Mouse (Mus musculus) hindbrain, embryonic 15.5 days (tissue): ENCODE data around the gene Pim2. TPM values are rescaled to one million over a fixed set of nuclear protein-coding genes. Genes with fewer than 3 reads are reported as not detected.
"Not testable (repeated sequence)": the region's sequence is repeated elsewhere in the genome, so short reads cannot be mapped to it uniquely, and the experiment has no call there.

Source experiments
- ATAC-seq: fragments of 200-750 bp; cut with Nextera tagmentation; 2 replicates; pipeline ENCODE4 v1.8.0; 2017; ENCODE audit warnings: low read depth, moderate number of reproducible peaks, moderate TSS enrichment; ENCODE audit not compliant: low FRiP score
- H3K27ac ChIP-seq: fragments of 300-500 bp; sonication (generic); replicated peaks from 2 replicates; pipeline ENCODE4 v1.5.1; 2015; ENCODE audit warnings: mild to moderate bottlenecking, inconsistent platforms
- H3K27me3 ChIP-seq: fragments of 300-500 bp; sonication (generic); 2 replicates; pipeline ENCODE4 v1.6.1; 2015; ENCODE audit warnings: control low read depth, inconsistent platforms
- H3K36me3 ChIP-seq: fragments of 300-500 bp; sonication (generic); 2 replicates; pipeline ENCODE4 v1.6.1; 2015; ENCODE audit warnings: control low read depth, inconsistent platforms
- H3K4me1 ChIP-seq: fragments of 300-500 bp; sonication (generic); replicated peaks from 2 replicates; pipeline ENCODE4 v1.6.1; 2015; ENCODE audit warnings: control low read depth, inconsistent platforms
- H3K4me2 ChIP-seq: fragments of 300-500 bp; sonication (generic); 2 replicates; pipeline ENCODE4 v1.6.1; 2015; ENCODE audit warnings: moderate library complexity, mild to moderate bottlenecking, inconsistent platforms
- H3K4me3 ChIP-seq: fragments of 300-500 bp; sonication (generic); 2 replicates; pipeline ENCODE4 v1.5.1; 2015; ENCODE audit warnings: mild to moderate bottlenecking, inconsistent platforms
- H3K9ac ChIP-seq: fragments of 300-500 bp; sonication (generic); 2 replicates; pipeline ENCODE4 v1.6.1; 2015; ENCODE audit warnings: inconsistent platforms
- H3K9me3 ChIP-seq: fragments of 300-500 bp; sonication (generic); 2 replicates; pipeline ENCODE4 v1.6.1; 2016; ENCODE audit warnings: control low read depth, inconsistent platforms
- WGBS: fragments of 180-500 bp; shearing (Covaris S2); methylation state at CpG from one replicate; pipeline ENCODE4 v1.1.7; 2015; 5-methylcytosine and 5-hydroxymethylcytosine counted together
- polyA plus RNA-seq: library from polyadenylated mRNA; unstranded; fragments of >200 nt; fragmentation: Nextera tagmentation; extraction: Ambion mirVana; gene quantifications from 2 replicates; pipeline ENCODE4 v1.2.1, GENCODE M21; 2015

The Pim2 gene
- polyA plus RNA-seq, 1 experiment from 2014 or later: 24.8 TPM

DNA sequence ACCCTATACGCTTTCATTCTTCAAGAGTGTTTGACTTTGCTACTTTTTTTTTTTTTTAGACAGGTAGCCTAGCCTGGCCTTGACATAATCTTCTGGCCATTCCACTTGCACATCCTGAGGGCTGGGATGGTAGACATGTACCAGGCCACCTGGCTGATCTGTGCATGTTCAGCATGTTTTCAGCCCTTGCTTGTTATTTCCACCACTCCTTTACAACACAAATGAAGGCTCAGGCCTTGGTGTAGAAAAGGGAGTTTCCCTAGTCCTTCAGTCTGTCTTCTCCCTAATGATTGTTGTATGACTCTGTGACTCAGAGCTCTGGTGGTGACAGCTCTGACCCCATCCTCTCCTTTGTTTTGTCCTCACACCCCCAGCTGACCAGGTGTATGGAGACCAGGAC is 10.9 kb upstream of the Pim2 start:
- no peak overlapping the region for H3K27ac ChIP-seq
- H3K4me2 ChIP-seq: no peak overlapping the region
- H3K27me3 ChIP-seq: no peaks in the 10 kb centered on the region
- H3K4me3 ChIP-seq: no peak overlapping the region
- H3K9ac ChIP-seq: no peak overlapping the region
- 100% methylated on average over 1 of the region's 1 CpGs for WGBS
- no peaks in the 10 kb centered on the region for H3K9me3 ChIP-seq
- no peak for ATAC-seq
- H3K4me1 ChIP-seq: no peaks in the 10 kb centered on the region
- H3K36me3 ChIP-seq: peaks cover 3% of the 10 kb centered on the region; the same call in 1 of the 2 replicates

DNA sequence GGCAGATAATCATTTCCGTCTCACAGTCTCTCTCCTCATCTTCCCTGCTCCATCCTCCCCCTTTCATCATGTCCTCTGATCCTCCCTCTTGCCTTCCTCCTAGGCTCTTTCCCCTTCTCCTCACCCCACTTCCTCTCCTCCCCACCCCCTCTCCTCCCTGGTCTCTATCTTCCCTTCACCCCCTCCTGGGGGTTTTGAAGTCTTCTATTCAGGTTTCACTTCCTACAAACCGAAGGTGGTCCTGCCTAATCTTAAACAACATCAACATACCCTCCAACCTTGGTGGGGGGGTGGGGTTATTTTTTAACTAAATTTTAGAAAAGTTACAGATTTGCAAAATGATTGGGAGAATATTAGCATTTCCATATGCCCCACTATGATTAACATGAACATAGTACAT is 9.6 kb upstream of the Pim2 start:
- ATAC-seq: no peak
- Histone ChIP-seq H3K9ac (no peak overlapping the region), H3K4me2 (no peak overlapping the region), H3K36me3 (peaks cover 7% of the 10 kb centered on the region; the same call in 1 of the 2 replicates), H3K9me3 (no peaks in the 10 kb centered on the region), H3K27ac (no peak overlapping the region), H3K4me1 (no peaks in the 10 kb centered on the region), H3K4me3 (no peak overlapping the region), H3K27me3 (no peaks in the 10 kb centered on the region)
- WGBS: 44% methylated on average over 2 of the region's 2 CpGs

GRCm38 (mm10) chrX:7869826-7870225 is 8.2 kb upstream of the Pim2 start:
- Histone ChIP-seq H3K27ac (no peak overlapping the region), H3K9me3 (no peaks in the 10 kb centered on the region), H3K4me2 (no peak overlapping the region), H3K4me1 (no peaks in the 10 kb centered on the region), H3K27me3 (no peaks in the 10 kb centered on the region), H3K4me3 (no peak overlapping the region), H3K36me3 (peaks cover 7% of the 10 kb centered on the region; the same call in 1 of the 2 replicates), H3K9ac (no peak overlapping the region)
- no peak for ATAC-seq
- 45% methylated on average over 3 of the region's 3 CpGs for WGBS

DNA sequence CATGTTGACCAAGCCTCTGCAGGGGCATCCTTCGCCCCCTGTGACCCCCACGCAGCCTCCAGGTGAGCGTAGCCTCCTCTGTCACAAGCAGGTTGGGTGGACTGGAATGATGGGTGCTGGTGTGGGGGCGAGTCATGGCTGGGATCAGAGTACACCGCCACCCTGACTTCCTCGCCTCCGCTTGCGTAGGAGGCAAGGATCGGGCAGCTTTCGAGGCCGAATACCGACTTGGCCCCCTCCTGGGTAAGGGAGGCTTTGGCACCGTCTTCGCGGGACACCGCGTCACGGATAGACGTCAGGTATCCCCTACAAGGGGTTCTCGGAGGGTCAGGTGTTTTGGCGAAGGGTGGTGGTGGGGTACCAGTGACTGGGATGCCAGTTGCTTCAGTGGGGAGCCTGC is 433 bp downstream of the Pim2 start:
- H3K4me1 ChIP-seq: peaks cover 15% of the 10 kb centered on the region; the same call in 1 of the 2 replicates
- H3K9ac ChIP-seq: peak overlapping the region; percentile 66
- H3K4me3 ChIP-seq: peak overlapping the region; percentile 58
- H3K27ac ChIP-seq: peak overlapping the region; percentile 73
- H3K27me3 ChIP-seq: no peaks in the 10 kb centered on the region
- no peaks in the 10 kb centered on the region for H3K9me3 ChIP-seq
- no peaks in the 10 kb centered on the region for H3K36me3 ChIP-seq
- peak overlapping the region; percentile 84 for H3K4me2 ChIP-seq
- 21% methylated on average over 21 of the region's 21 CpGs for WGBS
- ATAC-seq: peak; percentile 63

GRCm38 (mm10) chrX:7879819-7880218 is 1.8 kb downstream of the Pim2 start:
- ATAC-seq: peak; percentile 40
- H3K36me3 ChIP-seq: no peaks in the 10 kb centered on the region
- no peaks in the 10 kb centered on the region for H3K27me3 ChIP-seq
- 11% methylated on average over 11 of the region's 11 CpGs for WGBS
- H3K4me2 ChIP-seq: peak overlapping the region; percentile 84
- H3K27ac ChIP-seq: 0 out of 2 replicates have a peak overlapping the region, but pooled peaks have one; percentile 42
- H3K9ac ChIP-seq: 0 out of 2 replicates have a peak overlapping the region, but pooled peaks have one; percentile 7
- peak overlapping the region; percentile 58 for H3K4me3 ChIP-seq
- H3K4me1 ChIP-seq: peaks cover 15% of the 10 kb centered on the region; the same call in 1 of the 2 replicates
- no peaks in the 10 kb centered on the region for H3K9me3 ChIP-seq

DNA sequence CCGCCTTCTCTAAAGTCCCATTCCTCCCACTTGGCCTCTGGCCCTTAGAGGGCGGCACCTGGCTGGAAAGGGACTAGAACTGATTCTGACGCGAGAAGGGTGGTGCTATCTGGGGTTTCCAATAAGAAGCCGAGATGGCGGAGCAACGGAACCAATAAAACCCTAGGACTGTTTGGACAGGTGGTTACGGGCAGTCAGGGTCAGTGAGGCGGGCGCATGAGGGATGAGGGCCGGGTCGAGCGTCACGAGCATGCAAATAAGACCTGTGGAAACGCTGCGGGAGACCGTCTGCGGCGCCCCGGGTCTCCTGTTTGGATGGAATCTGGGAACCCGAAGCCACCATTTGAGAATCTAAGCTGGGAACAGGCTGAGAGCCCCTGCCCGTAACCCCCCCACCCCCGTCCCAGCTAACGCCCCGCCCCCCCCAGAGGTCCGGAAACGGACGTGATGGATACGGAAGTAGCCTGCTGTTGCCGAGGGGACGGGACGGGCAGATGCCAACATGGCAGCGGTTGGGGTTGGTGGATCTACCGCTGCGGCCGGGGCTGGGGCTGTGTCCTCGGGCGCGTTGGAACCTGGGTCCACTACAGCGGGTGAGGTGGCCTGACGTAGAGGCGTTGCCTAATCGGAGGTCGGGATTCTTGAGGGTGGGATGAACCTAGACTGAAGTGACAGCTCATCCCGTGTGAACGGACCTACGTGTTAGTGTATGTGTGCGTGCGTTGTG is 5.9 kb downstream of the Pim2 start, which contains the start of gene Slc35a2:
Gene Slc35a2 (plus strand): TSS at position 188 of the 727 bp plus-strand sequence.
- Histone ChIP-seq H3K27me3 (no peaks in the 10 kb centered on the region), H3K4me1 (peaks cover 16% of the 10 kb centered on the region; the same call in 1 of the 2 replicates), H3K27ac (peak within 1 kb of the TSS; percentile 92), H3K36me3 (no peaks in the 10 kb centered on the region), H3K9me3 (no peaks in the 10 kb centered on the region), H3K4me3 (peak within 1 kb of the TSS; percentile 60), H3K4me2 (peak within 1 kb of the TSS; percentile 58), H3K9ac (peak within 1 kb of the TSS; percentile 49)
- ATAC-seq: peak; percentile 91
- WGBS: 21% methylated on average over 49 of the region's 49 CpGs

DNA sequence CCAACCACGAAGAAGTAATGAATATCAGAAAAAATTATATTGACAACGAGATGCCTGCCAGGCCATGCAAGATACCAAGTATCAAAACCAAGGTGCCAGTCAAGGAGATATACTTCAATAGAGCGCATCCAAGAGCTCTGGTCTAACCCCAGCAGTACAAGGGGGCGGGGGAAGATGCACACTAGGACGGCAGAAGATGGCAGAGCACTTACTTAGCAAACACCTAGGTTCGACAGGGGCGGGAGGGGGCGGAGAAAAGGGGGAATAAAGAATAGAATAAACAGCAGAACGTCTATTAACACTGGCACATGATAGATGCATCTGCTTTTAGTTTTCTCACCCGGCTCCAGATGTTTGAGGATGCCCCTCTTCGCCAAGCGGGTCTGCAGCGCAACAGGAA is 20.1 kb downstream of the Pim2 start:
- Histone ChIP-seq H3K4me3 (peak overlapping the region; percentile 66), H3K27me3 (no peaks in the 10 kb centered on the region), H3K4me1 (peaks cover 17% of the 10 kb centered on the region), H3K4me2 (peak overlapping the region; percentile 59), H3K36me3 (peaks cover 16% of the 10 kb centered on the region), H3K9me3 (no peaks in the 10 kb centered on the region), H3K9ac (peak overlapping the region; percentile 49), H3K27ac (peak overlapping the region; percentile 93)
- 40% methylated on average over 12 of the region's 13 CpGs for WGBS
- ATAC-seq: no peak

- Histone ChIP-seq H3K9ac (peak within 1 kb of the TSS; percentile 60), H3K27ac (peak within 1 kb of the TSS; percentile 93), H3K36me3 (peaks cover 13% of the 10 kb centered on the region), H3K4me2 (peak within 1 kb of the TSS; percentile 59), H3K27me3 (no peaks in the 10 kb centered on the region), H3K9me3 (no peaks in the 10 kb centered on the region), H3K4me3 (peak within 1 kb of the TSS; percentile 66), H3K4me1 (peaks cover 17% of the 10 kb centered on the region)
- 15% methylated on average over 61 of the region's 62 CpGs for WGBS
- ATAC-seq: peak; percentile 98
Observed at GRCm38 (mm10) chrX:7898880-7899874, 21.1 kb downstream of the Pim2 start, which contains the start of the genes Pqbp1 and Timm17b. Pqbp1 (minus strand) TSS chrX:7899269. Timm17b (plus strand) TSS chrX:7899357.

DNA sequence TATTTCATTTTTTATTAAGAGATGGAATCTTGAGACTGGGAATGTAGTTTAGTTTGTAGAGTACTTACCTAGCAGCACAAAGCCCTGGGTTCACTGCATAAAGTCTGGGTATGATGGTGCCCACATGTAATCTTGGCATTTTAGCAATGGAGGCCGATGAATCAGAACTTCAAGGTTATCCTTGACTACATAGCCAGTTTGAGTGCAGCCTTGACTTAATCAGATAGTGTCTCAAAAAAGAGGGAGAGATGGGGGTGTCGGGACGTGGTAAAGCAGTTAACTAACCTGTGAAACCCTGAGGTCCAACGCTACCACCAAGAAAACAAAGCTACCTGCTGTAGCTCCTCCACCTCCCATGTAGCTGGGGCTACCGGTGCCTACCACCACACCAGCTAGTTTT is 26.4 kb downstream of the Pim2 start:
- H3K27ac ChIP-seq: no peak overlapping the region
- no peak for ATAC-seq
- H3K4me2 ChIP-seq: no peak overlapping the region
- WGBS: 90% methylated on average over 5 of the region's 5 CpGs
- H3K9ac ChIP-seq: no peak overlapping the region
- H3K9me3 ChIP-seq: no peaks in the 10 kb centered on the region
- no peak overlapping the region for H3K4me3 ChIP-seq
- peaks cover 8% of the 10 kb centered on the region; the same call in 1 of the 2 replicates for H3K4me1 ChIP-seq
- H3K27me3 ChIP-seq: no peaks in the 10 kb centered on the region
- H3K36me3 ChIP-seq: no peaks in the 10 kb centered on the region

- H3K9ac ChIP-seq: no peak within 1 kb of the TSS
- no peaks in the 10 kb centered on the region for H3K4me1 ChIP-seq
- H3K4me2 ChIP-seq: no peak within 1 kb of the TSS
- H3K9me3 ChIP-seq: no peaks in the 10 kb centered on the region
- H3K36me3 ChIP-seq: no peaks in the 10 kb centered on the region
- ATAC-seq: no peak
- H3K27me3 ChIP-seq: no peaks in the 10 kb centered on the region
- no peak within 1 kb of the TSS for H3K27ac ChIP-seq
- WGBS: 81% methylated on average over 5 of the region's 5 CpGs
- H3K4me3 ChIP-seq: no peak within 1 kb of the TSS
Observed at GRCm38 (mm10) chrX:7907735-7908134, 29.7 kb downstream of the Pim2 start, which contains the start of gene Gm10491. Gm10491 (minus strand) TSS chrX:7907835.

- not testable (repeated sequence) for H3K4me1 ChIP-seq, H3K4me2 ChIP-seq, H3K27ac ChIP-seq, H3K9me3 ChIP-seq, ATAC-seq, H3K36me3 ChIP-seq, H3K4me3 ChIP-seq, H3K27me3 ChIP-seq, H3K9ac ChIP-seq
- 97% methylated on average over 4 of the region's 4 CpGs for WGBS
Observed at GRCm38 (mm10) chrX:7909242-7909641, 31.2 kb downstream of the Pim2 start, which contains the start of gene Gm10490. Gm10490 (plus strand) TSS chrX:7909542.
